Mouse (Mus musculus) gastrocnemius, postnatal 14 days (tissue): ENCODE measurements around the gene Bahcc1. TPM values are rescaled to one million over a fixed set of nuclear protein-coding genes. Genes with fewer than 3 reads are reported as not detected.
A peak's percentile ranks its signal among the peaks of the same experiment; 100 is the strongest.

Experiments used
- DNase-seq: peaks from one replicate; pipeline ENCODE4 v3.0.0; 2021; ENCODE audit warnings: mixed read lengths
- intact Hi-C: fragments of 180-260 bp; cut with DNase I; formaldehyde crosslinking; loops from one replicate; pipeline ENCODE4 v1.15.1; 2025; ENCODE audit warnings: low total_unique reads
- total RNA-seq, 2 experiments: library from RNA; stranded (reverse); gene quantifications; 2 replicates each; pipeline ENCODE4 v1.2.3; 2021

Bahcc1 gene
- total RNA-seq, 2 experiments from 2014 or later, result 3.4 to 8.1 TPM

DNA sequence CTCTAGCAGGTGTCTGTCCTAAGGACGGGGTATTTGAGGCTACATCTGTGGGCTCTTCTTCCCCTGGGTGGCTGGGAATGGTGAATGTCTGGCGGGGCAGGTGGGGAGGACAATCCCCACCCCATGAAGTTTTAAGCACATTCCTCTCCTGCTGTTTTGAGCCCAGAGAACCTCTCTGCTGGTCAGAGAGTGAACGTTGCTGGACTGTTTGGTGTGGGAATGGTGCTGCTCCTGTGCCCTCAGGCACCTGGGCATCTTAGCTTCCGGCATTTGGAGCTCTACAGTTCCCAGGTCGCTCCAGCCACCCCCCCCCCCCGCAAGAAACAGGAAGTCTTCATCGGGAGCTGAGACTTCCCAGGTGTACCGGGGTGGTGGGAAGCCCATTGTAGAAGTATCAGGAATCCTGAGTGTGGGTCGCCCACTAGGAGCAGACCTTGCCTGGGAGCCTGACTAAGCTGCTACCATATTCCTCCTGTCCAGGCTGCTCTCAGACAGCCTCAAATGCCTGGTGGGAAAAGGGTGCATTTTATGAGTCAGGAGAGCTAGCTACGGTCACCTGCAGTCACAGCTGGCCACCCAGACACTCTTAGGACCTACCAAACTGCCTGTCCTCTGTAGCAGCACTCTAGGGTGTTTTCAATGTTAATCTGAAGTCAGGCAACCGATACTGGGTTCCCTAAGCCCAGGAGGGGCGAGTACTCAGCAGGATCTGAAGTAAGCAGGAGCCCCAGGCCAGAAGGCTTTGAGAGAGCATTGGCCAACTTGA, 73.8 kb downstream of the Bahcc1 start:
- intact Hi-C loops, result loop anchor here (5.0 to 10.0 kb wide), 3 partner anchors 69 to 199 kb away; no protein-coding TSS in a partner anchor
- peak; percentile 3 for DNase-seq

DNA sequence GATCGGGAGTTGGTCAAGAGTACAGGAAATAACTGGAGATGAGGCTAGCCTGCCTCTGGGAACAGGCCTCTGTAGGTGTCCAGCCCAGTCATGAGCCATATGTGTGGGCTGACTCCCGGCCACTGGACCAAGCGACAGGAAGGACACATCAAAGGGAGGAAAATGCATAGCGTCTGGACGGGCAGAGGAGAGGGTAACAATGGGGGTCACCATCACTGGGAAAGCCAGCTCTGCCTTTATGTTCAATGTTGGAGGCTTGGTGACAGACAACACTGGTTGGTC, 74.3 kb downstream of the Bahcc1 start:
- peak; percentile 4 for DNase-seq
- intact Hi-C loops, result loop anchor here (5.0 to 10.0 kb wide), 3 partner anchors 70 to 200 kb away; no protein-coding TSS in a partner anchor

DNA sequence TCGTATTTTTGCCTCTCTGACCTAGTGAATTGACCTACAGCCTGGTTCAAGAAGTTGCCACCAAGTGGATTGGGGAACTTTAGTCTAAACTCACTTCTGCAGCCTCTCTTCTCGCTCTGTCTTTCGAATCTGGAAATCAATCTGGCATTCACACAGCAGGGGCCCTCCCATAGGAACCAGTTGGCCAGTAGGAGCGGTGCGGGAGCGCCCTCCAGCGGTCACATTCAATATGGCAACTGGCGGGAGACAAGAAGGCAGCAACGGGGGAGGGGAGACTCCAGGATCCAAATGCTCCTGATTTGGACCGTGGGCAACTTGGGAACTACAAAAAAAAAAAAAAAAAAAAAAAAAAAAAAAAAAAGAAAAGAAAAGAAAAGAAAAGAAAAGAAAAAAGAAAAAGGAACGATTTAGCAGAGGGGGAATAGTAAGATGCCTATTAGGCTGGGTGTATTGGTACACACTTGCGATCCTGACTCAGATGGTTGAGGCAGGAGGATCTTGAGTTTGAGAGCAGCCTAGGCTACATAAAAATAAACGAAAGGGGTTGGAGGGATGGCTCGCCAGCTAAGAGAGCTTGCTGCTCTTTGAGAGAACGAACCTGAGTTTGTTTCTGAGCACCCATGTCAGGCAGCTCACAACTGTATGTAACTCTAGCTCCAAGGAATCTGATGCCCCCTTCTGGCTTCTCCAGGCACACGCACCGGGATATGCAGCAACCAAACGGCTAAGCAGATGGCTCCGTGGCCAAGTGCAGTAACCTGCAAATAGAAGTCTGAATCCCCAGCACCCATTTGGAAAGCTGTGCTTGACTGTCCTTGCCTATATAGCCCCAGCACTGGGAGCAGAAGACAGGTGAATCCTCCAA, 75.1 kb downstream of the Bahcc1 start:
- peak; percentile 93 for DNase-seq

DNA sequence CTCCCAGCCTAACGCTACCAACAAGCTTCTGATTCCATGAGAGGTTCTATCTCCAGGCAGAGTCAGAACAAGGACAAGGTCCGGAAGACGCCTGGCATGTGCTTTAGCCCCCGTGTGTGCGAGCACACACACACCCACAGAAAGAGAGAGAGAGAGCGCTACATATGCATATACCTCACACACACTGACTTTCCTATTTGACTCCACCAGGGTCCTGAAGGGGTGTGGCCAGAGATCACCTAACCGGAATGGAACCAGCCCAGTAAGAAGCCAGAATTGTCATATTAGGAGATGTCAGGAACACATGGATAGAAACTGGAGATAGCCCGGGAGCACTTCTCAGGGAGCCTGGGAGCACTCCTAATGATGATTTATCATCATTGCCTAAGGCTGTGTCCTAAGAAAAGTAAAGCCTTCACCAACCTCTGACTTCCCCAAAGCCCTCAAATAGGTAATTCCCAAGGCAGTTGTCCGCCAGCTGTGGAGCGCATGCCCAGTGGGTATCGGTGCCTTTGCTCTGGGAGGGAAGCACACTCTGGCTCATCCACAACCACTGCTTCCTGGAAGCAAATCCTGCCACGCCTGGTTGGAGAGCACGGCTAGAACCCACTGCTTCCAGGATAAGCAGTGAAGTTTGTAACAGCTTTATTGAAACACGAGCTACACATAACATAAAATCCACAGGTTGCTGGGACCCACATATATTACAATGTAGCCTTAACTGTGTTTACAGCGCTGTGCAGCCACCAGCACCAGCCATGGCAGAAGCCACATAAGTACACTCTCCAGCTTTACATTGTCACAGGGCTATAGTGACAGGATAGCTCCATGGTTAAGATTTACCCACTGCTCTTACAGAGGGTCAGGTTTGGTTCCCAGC, 75.9 kb downstream of the Bahcc1 start:
- intact Hi-C loops, result loop anchor here (5.0 to 10.0 kb wide), 3 partner anchors 71 to 201 kb away; no protein-coding TSS in a partner anchor
- DNase-seq, result peak; percentile 5

More for the DNA sequence above, 75.1 kb downstream of the Bahcc1 start:
- intact Hi-C loops, result loop anchor here (5.0 to 10.0 kb wide), 3 partner anchors 70 to 200 kb away; no protein-coding TSS in a partner anchor

DNA sequence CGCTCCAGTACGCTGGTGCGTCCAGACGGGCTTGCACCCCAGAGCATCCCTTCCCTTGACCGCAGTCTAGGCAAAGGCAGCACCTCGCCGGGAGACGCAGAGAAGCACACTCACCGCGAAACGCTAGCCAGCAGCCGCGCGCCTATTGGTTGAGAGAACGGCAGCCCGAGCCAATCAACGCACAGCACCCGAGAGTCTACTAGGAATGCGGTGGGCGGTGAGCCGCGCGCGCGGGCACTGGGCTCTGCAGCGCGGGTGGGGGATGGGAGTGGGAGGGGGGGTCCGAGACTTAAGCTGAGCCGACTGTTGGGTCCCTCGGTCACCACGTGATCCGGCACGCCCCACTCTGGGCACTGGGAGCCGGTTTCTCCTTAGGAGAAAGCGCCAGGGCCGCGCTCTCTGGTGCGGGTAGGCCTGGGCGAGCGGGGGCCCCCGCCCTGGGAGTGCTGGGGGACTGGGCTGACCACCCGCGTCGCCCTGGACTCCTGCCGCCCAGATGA, 78.1 kb downstream of the Bahcc1 start:
- intact Hi-C loops, result no loop called here
- DNase-seq, result peak; percentile 93

DNA sequence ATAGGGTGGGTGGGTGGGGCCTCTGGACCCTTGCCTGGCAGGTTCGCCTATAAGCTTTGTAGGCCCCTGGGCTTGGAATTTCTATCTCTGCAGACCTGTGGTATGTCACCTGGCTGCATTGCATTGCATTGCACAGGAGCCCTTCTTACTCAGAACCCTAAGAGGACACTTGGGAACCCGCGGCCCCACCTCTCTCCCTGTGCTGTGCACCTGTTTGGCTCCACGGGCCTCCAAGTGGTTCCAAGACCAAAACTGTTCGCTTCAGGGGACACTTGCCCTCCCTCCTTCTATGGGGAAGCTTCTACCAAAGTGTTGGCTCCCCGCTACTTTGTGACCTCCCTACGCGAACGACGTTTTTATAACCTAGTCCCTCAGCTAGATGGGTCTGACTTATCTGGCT, 78.8 kb downstream of the Bahcc1 start:
- no peak for DNase-seq
- intact Hi-C loops, result no loop called here

DNA sequence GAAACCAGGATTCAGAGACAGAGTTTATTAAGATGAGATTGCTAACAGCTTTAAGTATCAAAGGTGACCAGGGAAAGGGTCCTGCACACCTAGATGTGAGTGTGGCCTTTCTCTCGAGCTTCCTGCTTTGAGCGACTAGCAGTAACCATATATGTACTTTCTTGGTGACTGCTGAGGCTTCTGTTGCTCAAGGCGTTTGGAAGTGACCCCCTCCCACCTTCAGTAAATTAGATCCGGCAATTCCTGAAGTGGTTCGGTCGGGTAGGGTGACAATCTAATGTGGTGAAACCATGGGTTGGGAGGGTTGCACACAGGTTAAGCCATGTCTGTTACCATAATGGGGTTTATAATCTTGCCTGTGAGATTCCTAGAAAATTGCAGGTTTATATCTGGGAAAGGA, 79.3 kb downstream of the Bahcc1 start:
- no peak for DNase-seq
- intact Hi-C loops, result no loop called here

DNA sequence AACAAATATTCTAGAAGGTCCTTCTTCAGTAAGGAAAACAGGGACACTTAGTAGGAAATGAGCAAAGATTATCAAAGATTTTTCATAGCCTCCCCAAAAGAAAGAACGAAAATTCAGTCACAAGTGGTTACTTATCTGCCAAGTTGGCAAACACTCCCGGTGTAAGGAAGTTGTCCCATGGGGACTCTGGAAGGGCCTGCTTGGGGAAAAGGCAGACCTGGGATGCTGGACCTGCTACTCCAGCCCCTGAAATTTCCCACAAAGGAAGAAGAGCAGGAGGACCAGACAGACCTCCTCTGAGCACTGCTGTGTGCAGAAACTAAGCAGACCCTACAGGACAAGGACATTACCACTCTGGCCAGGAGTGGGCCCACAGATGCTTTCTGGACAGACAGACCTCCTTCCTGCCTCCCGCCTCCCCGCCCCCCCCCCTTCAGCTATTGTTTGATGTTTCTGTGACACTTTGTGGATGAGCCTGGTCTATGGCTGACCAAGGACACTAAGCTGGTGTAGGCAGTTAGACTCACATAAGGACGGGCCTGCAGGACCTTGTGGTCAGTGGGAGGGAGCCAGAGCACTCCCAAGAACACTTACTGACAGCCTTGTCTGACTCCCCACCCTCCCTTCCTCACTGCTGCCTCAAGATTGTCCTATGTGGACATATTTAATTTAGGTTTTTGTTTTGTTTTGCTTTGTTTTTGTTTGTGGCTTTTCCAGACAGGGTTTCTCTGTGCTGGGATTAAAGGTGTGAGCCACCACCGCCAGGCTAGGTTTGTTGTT, 81.3 kb downstream of the Bahcc1 start:
- intact Hi-C loops, result no loop called here
- DNase-seq, result no peak

DNA sequence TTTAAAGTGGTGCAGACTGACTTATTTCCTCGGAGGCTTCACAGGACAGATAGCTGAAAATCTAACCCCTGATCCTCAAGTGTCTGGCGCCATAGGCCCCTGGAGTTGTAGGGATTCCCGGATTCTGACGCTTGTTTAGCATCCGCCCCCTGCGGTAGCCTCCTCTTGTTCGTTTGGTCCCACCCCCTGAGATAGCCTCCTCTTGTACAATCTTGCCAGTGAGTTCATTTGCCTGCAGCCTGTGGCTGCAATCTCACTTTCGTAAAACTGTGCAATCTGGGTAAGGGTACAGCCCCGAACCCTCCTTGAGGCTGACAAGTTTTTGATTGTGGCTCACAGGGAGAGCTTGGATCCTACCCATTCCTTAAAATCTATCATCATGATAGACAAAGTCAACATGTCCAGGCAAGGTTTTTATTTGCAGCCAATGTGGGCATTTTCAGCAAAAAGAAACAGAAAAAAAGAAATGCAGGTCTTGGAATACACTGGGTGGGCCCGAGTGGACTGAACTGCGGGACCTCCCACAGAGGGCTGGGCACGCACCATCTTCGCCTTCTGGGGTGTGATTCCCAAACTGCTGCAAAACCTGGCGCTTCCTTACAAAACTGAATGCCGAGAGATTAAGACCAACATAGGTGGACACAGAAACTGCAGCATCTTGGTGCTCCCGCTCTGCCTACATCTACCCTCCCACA, 82.1 kb downstream of the Bahcc1 start:
- DNase-seq, result no peak
- intact Hi-C loops, result no loop called here

DNA sequence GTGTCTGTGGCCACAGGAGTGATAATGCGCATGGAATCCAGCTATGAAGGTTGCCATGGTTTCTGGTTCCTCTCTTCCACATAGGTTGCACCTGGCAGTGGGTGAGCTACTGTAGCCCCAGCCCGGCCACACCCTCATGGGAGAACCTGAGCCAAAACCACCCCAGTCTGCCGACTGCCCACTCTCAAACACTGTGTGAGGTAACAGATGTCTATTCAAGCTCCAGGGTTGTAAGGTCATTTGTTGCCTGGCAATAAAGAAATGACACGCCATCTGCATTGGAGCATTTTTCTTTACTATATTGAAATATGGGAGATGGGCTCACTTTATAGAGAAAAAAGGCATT, 82.6 kb downstream of the Bahcc1 start:
- intact Hi-C loops, result no loop called here
- DNase-seq, result peak; percentile 11

DNA sequence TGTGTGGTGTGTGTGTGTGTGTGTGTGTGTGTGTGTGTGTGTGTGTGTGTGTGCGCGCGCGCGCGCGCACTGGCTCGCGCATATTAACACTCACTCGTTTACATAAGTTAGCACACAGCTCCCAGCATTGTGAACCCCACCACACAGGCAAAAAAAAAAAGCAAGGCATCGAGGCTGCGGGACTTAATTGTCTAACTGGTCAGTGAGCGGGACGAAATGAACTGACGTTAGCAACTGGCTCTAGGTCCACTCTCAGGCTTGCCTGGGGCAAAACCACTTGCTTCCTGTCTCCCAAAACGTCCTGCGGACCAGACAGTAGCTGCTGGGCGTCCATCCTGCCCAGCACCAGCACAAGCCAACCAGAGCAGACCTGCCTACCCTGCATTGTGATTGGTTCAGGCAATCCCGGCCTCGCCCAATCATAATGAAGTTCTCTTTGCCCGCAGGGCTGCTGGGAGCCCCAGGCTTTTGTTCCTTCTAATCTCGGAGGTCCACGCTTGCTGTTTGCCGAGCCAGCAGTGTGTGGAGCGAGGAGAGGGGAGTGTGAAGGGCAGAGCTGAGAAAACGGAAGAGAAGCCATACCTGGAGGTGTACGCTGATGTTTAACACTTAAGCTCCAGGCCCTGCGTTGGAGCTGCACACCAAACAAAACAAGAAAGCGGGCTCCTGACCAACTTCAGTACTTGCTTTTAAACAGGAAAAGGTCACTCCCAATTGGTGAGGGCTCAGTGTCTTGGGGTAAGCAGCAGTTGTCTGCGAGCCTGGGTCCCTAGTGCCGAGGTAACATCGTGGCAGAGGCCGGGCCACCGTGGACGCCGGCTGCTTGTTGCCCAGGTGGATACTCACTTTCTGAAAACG, 83.3 kb downstream of the Bahcc1 start:
- intact Hi-C loops, result no loop called here

DNA sequence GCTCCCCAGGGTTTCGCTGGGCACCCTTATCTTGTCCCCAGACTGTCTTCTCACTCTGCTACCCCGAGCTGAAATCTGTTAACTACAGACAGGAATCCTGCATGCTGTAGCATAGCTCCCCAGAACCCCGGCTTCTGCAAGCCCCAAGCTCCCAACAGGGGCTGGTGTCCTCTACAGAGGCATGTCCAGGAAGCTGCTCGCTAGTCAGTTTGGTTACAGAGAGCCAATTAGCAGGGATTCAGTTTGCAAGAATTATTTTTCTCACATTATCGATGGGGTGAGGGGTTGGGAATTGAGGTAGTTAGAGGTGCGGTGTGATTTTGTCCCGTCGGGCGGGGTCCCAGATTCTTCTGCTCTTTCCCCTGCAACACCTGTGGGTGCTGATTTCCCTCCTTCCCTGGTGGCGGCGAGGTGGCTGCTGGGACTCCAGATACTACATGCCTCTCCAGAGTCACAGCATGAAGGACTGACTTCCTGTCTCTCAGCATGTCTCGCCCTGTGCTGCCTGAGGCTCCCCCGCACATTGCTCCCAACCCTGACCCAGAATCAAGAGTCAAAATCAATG, 84.0 kb downstream of the Bahcc1 start:
- intact Hi-C loops, result no loop called here
- DNase-seq, result peak; percentile 12

More for the DNA sequence above, 83.3 kb downstream of the Bahcc1 start:
- peak; percentile 89 for DNase-seq

DNA sequence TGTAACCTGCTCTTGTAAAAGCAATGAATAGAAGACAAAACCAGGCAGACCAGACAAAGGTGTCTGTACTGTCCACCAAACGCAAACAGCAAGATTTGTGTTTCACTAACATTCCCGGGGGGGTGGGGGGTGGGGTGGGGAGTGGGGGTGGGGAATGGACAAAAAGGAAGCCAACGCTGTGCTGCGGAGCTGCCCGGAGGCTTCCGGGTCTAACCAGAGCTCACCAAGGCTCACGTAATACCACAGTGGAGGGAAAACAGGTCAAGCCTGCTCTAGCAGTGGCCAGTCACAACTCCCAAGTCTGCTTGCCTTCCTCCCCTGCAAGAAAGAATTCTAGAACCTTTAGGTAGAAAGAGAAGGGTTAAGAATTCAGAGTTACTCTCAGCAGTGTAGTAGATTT, 84.7 kb downstream of the Bahcc1 start:
- intact Hi-C loops, result no loop called here
- DNase-seq, result no peak

DNA sequence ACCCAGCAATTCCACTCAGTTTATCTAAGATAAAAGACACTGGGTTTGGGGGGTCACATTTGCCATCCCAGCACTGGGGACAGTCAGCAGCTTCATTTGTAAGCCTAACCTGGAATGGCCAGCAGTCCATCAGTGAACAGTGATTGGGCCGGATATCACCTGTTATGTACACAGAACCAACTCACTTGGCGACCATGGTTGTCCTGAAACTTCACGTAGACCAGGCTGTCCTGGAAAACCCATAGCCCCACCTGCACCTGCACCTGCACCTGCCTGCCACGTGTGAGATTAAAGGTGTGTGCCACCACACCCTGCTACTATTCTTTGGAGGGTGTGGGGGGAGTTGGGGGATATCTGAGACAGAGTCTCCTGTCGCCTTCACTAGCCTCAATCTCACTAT, 86.6 kb downstream of the Bahcc1 start:
- intact Hi-C loops, result no loop called here
- DNase-seq, result no peak

DNA sequence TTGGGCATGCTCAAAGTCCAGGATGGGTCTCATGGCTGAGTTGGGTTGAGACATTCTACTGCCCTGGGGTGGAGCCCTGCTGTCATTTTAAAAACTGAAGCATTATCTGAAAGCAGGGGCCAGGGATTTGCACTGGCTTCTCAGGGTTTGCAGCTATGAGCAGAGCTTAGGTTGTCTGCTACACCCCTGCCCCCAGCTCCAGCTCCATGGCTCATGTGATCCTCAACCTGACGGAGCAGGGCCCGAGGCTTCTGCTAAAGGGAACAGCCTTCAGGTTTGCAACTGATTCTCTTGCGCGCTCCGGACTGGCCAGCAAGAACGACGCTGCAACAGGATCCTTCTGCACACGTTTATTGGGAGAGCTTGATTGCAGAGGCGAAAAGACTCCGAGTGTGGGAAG, 87.4 kb downstream of the Bahcc1 start:
- intact Hi-C loops, result no loop called here
- no peak for DNase-seq

DNA sequence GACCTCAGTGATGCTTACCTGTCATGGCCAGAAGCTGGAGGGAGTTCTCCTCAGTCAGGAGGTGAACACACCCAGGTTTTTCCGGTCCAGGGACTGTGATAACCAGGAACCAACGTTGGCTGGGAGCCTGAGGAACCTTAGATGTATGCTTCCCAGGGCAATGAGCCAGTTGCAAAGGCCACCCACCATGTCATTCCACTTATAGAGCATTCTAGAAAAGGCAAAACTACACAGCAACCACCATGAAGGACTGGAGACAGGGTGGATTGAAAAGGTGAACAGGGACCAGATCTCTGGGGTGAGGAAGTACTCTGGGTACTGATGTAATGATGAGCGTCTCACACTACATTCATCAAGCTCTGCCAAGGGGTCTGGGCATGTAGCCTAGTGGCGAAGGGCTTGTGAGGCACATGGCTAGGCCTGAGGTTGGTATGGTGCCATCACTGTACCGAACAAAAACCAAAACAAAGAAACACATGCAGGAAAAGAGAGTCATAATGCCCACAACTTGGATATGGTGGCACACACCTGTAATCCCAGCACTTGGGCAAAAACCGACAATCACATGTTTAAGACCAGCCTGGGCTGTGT, 102.8 kb downstream of the Bahcc1 start:
- intact Hi-C loops, result no loop called here
- no peak for DNase-seq

DNA sequence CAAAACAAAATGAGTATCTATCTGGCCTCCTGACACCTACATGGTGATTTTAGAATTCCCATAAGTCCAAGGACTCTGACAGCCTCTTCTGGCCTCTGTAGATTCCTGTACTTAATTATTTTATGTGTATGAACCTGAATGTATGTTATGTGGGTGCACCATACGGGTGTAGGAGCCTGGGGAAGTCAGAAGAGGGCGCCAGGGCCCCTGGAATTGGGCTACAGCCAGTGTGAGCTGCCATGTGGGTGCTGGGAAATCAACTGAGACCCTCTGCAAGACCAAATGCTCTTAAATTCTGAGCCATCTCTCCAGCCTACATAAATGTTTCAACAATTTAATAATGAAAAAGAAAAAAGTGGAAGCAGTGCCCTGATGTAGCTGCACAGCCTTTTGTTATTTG, 104.7 kb downstream of the Bahcc1 start:
- intact Hi-C loops, result no loop called here
- peak; percentile 3 for DNase-seq
